Mouse (Mus musculus): Measurements from ENCODE around the gene Pacrg. TPM values are rescaled to one million over a fixed set of nuclear protein-coding genes. Genes with fewer than 3 reads are reported as not detected.

Gene Pacrg
- polyA plus RNA-seq, 1 experiment from 2014 or later = 2.1 TPM

- Histone ChIP-seq H3K27me3 (no peaks in the 10 kb centered on the region), H3K9me3 (no peaks in the 10 kb centered on the region), H3K4me1 (no peaks in the 10 kb centered on the region), H3K9ac (no peak overlapping the region), H3K36me3 (no peaks in the 10 kb centered on the region), H3K27ac (no peak overlapping the region), H3K4me3 (no peak overlapping the region), H3K4me2 (no peak overlapping the region)
- no peak for ATAC-seq (ENCODE audit: insufficient number of reproducible peaks, insufficient read depth, low FRiP score, low TSS enrichment, low read depth)
- 59% methylated on average over 1 of the region's 1 CpGs for WGBS
Measured at GRCm38 (mm10) chr17:10434867-10435266, 405.2 kb downstream of the Pacrg start.

GRCm38 (mm10) chr17:10432525-10433180 is 407.5 kb downstream of the Pacrg start:
- WGBS = 87% methylated on average over 7 of the region's 7 CpGs
- Histone ChIP-seq H3K4me2 (no peak overlapping the region), H3K36me3 (no peaks in the 10 kb centered on the region), H3K27ac (no peak overlapping the region), H3K27me3 (no peaks in the 10 kb centered on the region), H3K4me3 (no peak overlapping the region), H3K4me1 (no peaks in the 10 kb centered on the region), H3K9me3 (no peaks in the 10 kb centered on the region), H3K9ac (no peak overlapping the region)
- no peak for ATAC-seq (ENCODE audit: insufficient number of reproducible peaks, insufficient read depth, low FRiP score, low TSS enrichment, low read depth)

GRCm38 (mm10) chr17:10431849-10432524 is 408.1 kb downstream of the Pacrg start:
- Histone ChIP-seq H3K9ac (no peak overlapping the region), H3K4me2 (no peak overlapping the region), H3K27ac (no peak overlapping the region), H3K36me3 (no peaks in the 10 kb centered on the region), H3K9me3 (no peaks in the 10 kb centered on the region), H3K4me1 (no peaks in the 10 kb centered on the region), H3K4me3 (no peak overlapping the region), H3K27me3 (no peaks in the 10 kb centered on the region)
- no peak for ATAC-seq (ENCODE audit: insufficient number of reproducible peaks, insufficient read depth, low FRiP score, low TSS enrichment, low read depth)
- 55% methylated on average over 6 of the region's 6 CpGs for WGBS

- 82% methylated on average over 4 of the region's 4 CpGs for WGBS
- no peaks in the 10 kb centered on the region for H3K36me3 ChIP-seq
- H3K4me1 ChIP-seq = no peaks in the 10 kb centered on the region
- H3K9ac ChIP-seq = no peak overlapping the region
- H3K4me2 ChIP-seq = no peak overlapping the region
- no peaks in the 10 kb centered on the region for H3K9me3 ChIP-seq
- no peak overlapping the region for H3K4me3 ChIP-seq
- H3K27ac ChIP-seq = no peak overlapping the region
- no peaks in the 10 kb centered on the region for H3K27me3 ChIP-seq
- no peak for ATAC-seq (ENCODE audit: insufficient number of reproducible peaks, insufficient read depth, low FRiP score, low TSS enrichment, low read depth)
Measured at GRCm38 (mm10) chr17:10430831-10431230, 409.3 kb downstream of the Pacrg start.

- Histone ChIP-seq H3K9me3 (no peaks in the 10 kb centered on the region), H3K27ac (no peak overlapping the region), H3K9ac (no peak overlapping the region), H3K4me3 (no peak overlapping the region), H3K4me2 (no peak overlapping the region), H3K27me3 (no peaks in the 10 kb centered on the region), H3K4me1 (no peaks in the 10 kb centered on the region), H3K36me3 (no peaks in the 10 kb centered on the region)
- ATAC-seq (ENCODE audit: insufficient number of reproducible peaks, insufficient read depth, low FRiP score, low TSS enrichment, low read depth) = no peak
- WGBS = 82% methylated on average over 11 of the region's 11 CpGs
Measured at GRCm38 (mm10) chr17:10429406-10429805, 410.7 kb downstream of the Pacrg start.

- no peak for ATAC-seq (ENCODE audit: insufficient number of reproducible peaks, insufficient read depth, low FRiP score, low TSS enrichment, low read depth)
- Histone ChIP-seq H3K9me3 (no peaks in the 10 kb centered on the region), H3K4me3 (no peak overlapping the region), H3K36me3 (no peaks in the 10 kb centered on the region), H3K4me2 (no peak overlapping the region), H3K4me1 (no peaks in the 10 kb centered on the region), H3K27ac (no peak overlapping the region), H3K27me3 (no peaks in the 10 kb centered on the region), H3K9ac (no peak overlapping the region)
- 73% methylated on average over 5 of the region's 5 CpGs for WGBS
Measured at GRCm38 (mm10) chr17:10425311-10425710, 414.8 kb downstream of the Pacrg start.

- no peaks in the 10 kb centered on the region for H3K9me3 ChIP-seq
- ATAC-seq (ENCODE audit: insufficient number of reproducible peaks, insufficient read depth, low FRiP score, low TSS enrichment, low read depth) = no peak
- 73% methylated on average over 7 of the region's 7 CpGs for WGBS
- H3K27me3 ChIP-seq = peaks cover 4% of the 10 kb centered on the region; the same call in 1 of the 2 replicates
- H3K4me2 ChIP-seq = no peak overlapping the region
- no peaks in the 10 kb centered on the region for H3K4me1 ChIP-seq
- no peak overlapping the region for H3K4me3 ChIP-seq
- H3K27ac ChIP-seq = no peak overlapping the region
- no peaks in the 10 kb centered on the region for H3K36me3 ChIP-seq
- H3K9ac ChIP-seq = no peak overlapping the region
Measured at GRCm38 (mm10) chr17:10417558-10418253, 422.4 kb downstream of the Pacrg start.

GRCm38 (mm10) chr17:10416995-10417394 is 423.1 kb downstream of the Pacrg start:
- Histone ChIP-seq H3K9me3 (no peaks in the 10 kb centered on the region), H3K4me2 (no peak overlapping the region), H3K27ac (no peak overlapping the region), H3K4me1 (no peaks in the 10 kb centered on the region), H3K4me3 (no peak overlapping the region), H3K27me3 (peaks cover 4% of the 10 kb centered on the region; the same call in 1 of the 2 replicates), H3K36me3 (no peaks in the 10 kb centered on the region), H3K9ac (no peak overlapping the region)
- no peak for ATAC-seq (ENCODE audit: insufficient number of reproducible peaks, insufficient read depth, low FRiP score, low TSS enrichment, low read depth)
- WGBS = 72% methylated on average over 4 of the region's 4 CpGs

- Histone ChIP-seq H3K27ac (no peak overlapping the region), H3K36me3 (no peaks in the 10 kb centered on the region), H3K4me1 (no peaks in the 10 kb centered on the region), H3K27me3 (peaks cover 4% of the 10 kb centered on the region; the same call in 1 of the 2 replicates), H3K9me3 (no peaks in the 10 kb centered on the region), H3K4me3 (no peak overlapping the region), H3K4me2 (no peak overlapping the region), H3K9ac (no peak overlapping the region)
- ATAC-seq (ENCODE audit: insufficient number of reproducible peaks, insufficient read depth, low FRiP score, low TSS enrichment, low read depth) = no peak
- 91% methylated on average over 4 of the region's 4 CpGs for WGBS
Measured at GRCm38 (mm10) chr17:10416101-10416500, 424.0 kb downstream of the Pacrg start.

- H3K27me3 ChIP-seq = peaks cover 4% of the 10 kb centered on the region; the same call in 1 of the 2 replicates
- H3K4me2 ChIP-seq = no peak overlapping the region
- no peak overlapping the region for H3K9ac ChIP-seq
- ATAC-seq (ENCODE audit: insufficient number of reproducible peaks, insufficient read depth, low FRiP score, low TSS enrichment, low read depth) = no peak
- H3K36me3 ChIP-seq = no peaks in the 10 kb centered on the region
- H3K9me3 ChIP-seq = no peaks in the 10 kb centered on the region
- no peaks in the 10 kb centered on the region for H3K4me1 ChIP-seq
- WGBS = 76% methylated on average over 4 of the region's 4 CpGs
- no peak overlapping the region for H3K4me3 ChIP-seq
- H3K27ac ChIP-seq = no peak overlapping the region
Measured at GRCm38 (mm10) chr17:10414383-10414782, 425.7 kb downstream of the Pacrg start.

- ATAC-seq (ENCODE audit: insufficient number of reproducible peaks, insufficient read depth, low FRiP score, low TSS enrichment, low read depth) = no peak
Measured at GRCm38 (mm10) chr17:10413870-10414269, 426.2 kb downstream of the Pacrg start.

More at GRCm38 (mm10) chr17:10413870-10414269, 426.2 kb downstream of the Pacrg start:
- WGBS = 83% methylated on average over 9 of the region's 9 CpGs
- H3K27ac ChIP-seq = no peak overlapping the region
- H3K9me3 ChIP-seq = no peaks in the 10 kb centered on the region
- no peak overlapping the region for H3K9ac ChIP-seq
- no peak overlapping the region for H3K4me3 ChIP-seq
- peaks cover 2% of the 10 kb centered on the region for H3K4me1 ChIP-seq
- H3K36me3 ChIP-seq = no peaks in the 10 kb centered on the region
- peaks cover 4% of the 10 kb centered on the region; the same call in 1 of the 2 replicates for H3K27me3 ChIP-seq
- H3K4me2 ChIP-seq = no peak overlapping the region

All from embryonic facial prominence, embryonic 13.5 days (tissue).